Mouse (Mus musculus): ENCODE measurements at regions not wholly inside any gene's neighbourhood (a gene's known extent, or its start where the extent isn't known, plus 50 kb on each side); places are given as distances from the start of the nearest gene placed in this dataset.

- DNase-seq (ENCODE audit: extremely low spot score, low read depth, low spot score), result no peak
Observed at GRCm38 (mm10) chr17:64382894-64383293, 51.2 kb upstream of the Pja2 start.

GRCm38 (mm10) chr17:64383600-64383999 is 51.9 kb upstream of the Pja2 start:
- no peak for DNase-seq (ENCODE audit: extremely low spot score, low read depth, low spot score)

GRCm38 (mm10) chr17:64390349-64390748 is 58.6 kb upstream of the Pja2 start:
- no peak for DNase-seq (ENCODE audit: extremely low spot score, low read depth, low spot score)

DNA sequence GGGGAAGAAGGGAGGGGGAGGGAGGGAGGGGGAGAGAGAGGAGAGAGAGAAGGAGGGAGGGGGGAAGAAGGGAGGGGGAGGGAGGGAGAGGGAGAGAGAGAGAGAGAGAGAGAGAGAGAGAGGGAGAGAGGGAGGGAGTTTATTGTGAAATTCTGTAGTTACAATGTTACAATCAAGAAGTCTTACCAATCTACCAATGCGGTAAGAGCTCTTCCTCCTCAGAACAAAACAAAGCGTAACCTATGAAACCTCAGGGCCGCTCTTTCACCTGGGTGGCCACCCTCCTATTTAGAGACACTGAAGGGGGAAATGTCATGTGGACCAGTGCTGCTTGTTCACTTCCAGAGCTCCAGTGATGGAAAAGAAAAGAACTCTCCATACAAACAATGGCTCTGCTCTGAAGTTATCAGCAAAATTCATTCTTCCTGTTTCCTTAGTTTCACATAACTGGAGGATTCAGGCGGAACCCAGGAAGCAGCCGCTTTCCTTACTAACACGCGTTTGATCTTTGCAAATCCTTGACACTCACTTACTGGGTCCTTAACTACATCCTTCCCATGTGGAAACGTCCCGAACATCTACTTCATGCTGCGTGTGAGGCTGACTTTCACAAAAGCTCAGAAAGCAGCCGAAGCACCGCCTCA is 65.7 kb upstream of the Pja2 start:
- DNase-seq (ENCODE audit: extremely low spot score, low read depth, low spot score), result no peak

DNA sequence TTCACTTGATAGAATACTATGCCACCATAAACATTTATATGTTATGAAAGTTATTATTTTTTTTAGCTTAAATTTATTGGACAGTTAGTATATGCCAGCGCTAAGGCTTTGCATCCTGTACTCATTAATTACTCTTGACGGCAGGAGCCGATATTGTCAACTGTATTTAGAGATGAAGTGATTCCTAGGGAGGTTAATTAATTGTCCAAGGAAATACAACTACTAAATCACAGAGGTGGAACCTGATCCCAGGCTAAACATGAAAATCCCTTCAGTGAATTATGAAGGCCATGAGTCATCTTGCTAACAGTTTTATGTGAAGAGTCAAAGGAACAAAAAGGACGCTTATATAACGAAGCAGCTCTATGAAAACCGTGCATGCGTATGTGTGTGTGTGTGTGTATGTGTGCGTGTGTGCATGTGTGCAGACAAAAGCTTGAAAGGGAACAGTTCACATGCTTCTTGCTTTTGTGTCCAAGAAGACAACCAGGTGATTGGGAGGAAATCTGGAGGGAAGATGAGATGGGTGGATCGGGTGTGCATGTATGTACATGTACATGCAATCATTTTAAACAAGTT is 66.5 kb upstream of the Pja2 start:
- peak; percentile 28 for DNase-seq (ENCODE audit: extremely low spot score, low read depth, low spot score)

- no peak for DNase-seq (ENCODE audit: extremely low spot score, low read depth, low spot score)
Observed at GRCm38 (mm10) chr17:64398708-64399107, 67.0 kb upstream of the Pja2 start.

DNA sequence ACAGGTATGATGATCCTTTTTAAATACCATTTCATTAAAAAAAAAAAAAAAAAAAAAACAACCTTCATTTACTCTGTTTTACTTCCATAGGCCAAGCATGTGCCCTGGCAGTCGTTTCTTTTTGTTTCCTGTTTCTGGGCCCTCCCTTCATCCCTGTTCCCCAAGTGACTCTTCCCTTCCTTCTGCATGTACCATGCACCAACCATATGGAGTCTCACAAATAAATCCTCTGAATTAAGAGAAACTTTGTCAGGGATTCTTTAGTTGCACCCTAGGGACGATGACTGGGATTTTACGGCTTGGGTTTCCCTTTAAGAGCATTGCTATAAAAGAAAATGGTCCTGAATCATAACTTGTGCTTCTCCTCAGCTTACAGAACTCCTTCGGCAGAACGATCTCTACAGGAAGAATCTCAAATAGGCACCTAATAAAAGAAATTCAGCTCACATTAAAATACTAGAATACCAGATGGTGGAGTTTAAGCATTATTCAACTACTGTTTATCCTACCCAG is 75.1 kb upstream of the Pja2 start:
- no peak for DNase-seq (ENCODE audit: extremely low spot score, low read depth, low spot score)

DNA sequence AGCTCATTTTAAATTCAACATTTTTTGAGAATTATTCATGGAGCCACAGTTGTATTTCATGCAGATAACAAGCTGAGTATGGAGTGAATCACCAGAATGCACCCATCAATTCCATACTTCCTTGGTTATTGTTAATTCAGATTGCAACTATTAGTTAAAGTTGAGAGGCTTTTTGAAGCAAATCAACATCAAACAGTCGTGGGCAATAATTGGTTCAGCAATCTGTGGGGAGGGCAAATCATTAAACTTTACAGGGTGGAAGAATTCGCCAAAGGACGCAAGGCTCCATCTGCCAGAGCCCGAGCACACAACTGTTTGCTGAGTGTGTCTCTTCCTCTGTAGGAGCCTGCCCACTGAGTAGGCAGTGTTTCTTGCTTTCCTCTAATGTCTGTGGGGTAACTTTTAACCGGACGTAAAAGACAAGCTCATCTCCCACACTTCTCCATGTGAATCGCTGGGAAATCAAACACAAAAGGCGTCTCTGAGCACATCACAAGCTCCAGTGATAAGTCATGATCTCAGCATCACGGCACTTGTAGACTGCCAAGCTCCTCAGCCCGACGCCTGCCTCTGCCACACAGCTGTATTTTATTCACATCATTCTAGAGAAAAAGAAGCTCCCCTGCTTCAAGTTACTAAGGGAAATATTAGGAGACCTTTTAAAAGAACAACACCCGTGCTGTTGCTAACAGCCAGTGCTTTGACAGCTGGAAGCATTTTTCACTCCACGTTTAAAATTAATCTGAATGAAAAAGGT is 75.7 kb upstream of the Pja2 start:
- DNase-seq (ENCODE audit: extremely low spot score, low read depth, low spot score), result no peak

DNA sequence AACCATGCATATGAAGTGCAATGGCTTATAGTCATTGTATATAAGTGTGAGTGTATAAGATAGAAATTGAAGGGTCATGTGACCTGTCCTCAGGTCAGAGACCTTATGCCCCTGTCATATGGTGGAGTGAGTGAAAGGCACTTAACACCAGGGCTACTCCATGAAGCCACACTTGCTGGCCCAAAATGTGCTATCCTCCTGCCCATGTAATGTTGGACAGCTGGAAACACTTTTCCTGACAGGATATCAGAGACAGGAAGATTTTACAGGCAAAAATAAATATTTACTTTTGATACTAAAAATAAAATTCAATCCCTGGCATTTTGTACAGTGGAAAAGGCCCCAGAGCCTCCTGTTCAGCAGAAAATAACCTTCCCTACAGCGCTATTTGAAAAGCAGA is 94.1 kb upstream of the Pja2 start:
- DNase-seq (ENCODE audit: extremely low spot score, low read depth, low spot score), result no peak

GRCm38 (mm10) chr17:64426536-64426935 is 94.8 kb upstream of the Pja2 start:
- DNase-seq (ENCODE audit: extremely low spot score, low read depth, low spot score), result peak; percentile 41

DNA sequence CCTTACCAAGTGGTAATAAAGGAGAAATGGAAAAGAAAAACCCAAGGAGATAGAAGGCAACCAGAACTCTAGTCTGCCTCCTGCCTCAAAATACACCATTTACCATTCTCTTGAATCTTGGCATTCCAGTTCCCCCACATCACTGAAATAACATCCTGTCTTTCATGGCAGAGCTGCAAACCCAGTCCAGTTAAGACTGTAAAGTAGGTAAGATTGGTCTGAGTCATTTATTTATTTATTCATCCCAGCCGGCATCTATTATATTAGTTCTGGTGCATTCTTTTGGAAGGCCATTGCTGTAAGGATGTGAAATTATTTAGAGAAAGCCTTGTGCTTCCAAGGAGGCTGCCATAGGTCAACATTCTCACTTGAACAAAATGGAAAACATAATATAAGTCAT is 107.9 kb upstream of the Pja2 start:
- DNase-seq (ENCODE audit: extremely low spot score, low read depth, low spot score), result no peak

DNA sequence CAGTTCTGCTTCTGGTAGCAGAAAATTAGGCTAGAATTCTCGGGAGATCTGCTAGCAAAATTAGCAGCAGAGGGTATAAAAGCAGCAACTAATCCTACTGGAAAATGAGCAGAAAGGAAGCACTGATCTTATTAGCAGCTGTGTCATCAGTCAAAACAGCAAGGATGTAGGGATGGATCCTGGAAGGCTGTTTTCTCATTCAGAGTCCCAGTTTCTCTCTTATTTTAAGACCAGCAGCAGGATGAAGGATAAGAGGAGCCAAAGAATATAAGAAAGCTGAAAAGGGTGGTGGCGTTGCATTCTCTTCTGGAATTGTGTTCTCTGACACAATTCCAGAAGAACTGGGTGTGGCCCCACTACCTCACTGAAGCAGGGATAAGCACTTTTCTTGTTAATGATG is 123.0 kb upstream of the Pja2 start:
- DNase-seq (ENCODE audit: extremely low spot score, low read depth, low spot score), result no peak

GRCm38 (mm10) chr17:64466273-64466672 is 134.3 kb upstream of the Man2a1 start:
- no peak for DNase-seq (ENCODE audit: extremely low spot score, low read depth, low spot score)

- DNase-seq (ENCODE audit: extremely low spot score, low read depth, low spot score), result no peak
Observed at GRCm38 (mm10) chr17:64466746-64467145, 133.8 kb upstream of the Man2a1 start.

DNA sequence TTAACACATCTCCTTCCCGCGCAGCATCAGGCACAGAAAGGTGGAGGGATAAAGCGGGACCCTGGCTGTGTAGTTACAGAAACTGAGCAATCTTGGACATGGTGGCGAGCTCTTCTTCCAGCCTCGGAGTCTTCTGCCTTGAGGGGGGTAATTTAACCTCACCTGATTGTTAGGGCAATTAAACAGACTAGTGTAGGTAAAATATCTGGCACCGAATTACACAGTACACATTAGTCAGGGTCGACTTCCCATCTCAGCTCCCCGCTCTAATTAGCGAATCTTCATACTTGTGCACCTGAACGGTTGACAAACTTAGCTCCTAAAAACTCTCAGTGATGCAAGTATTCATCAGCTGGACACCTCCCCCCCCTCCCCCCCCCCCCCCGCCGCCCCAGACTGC is 133.2 kb upstream of the Man2a1 start:
- no peak for DNase-seq (ENCODE audit: extremely low spot score, low read depth, low spot score)

DNA sequence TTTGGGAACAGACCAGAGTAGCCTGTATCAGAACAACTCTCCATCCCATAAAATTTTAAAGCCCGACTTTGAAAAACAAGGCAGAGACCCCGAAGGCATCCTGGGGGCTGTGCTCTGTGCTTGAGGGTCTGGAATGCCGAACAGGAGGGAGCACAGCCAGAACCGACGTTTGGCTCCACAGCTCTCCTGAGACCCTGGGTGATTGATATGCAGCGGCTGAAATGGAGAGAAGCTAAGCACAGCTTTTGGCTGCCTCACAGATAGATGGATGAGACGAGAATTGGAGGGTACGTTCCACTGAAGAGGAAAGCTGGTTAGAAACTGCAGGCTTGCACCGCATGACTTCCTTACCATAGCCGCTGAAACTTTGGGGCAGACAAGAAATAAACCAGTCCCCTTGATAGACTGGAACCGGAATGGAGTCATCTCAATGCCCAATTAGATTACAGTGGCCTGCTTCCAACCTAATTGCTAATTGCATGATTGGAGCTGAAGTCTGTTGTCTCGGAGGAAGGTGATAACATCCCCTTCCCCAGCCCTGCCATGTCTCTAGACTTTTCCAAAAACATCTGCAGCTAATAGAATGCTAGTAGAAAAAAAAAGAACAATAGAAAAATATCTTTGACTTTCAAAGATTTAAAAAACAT is 130.7 kb upstream of the Man2a1 start:
- no peak for DNase-seq (ENCODE audit: extremely low spot score, low read depth, low spot score)

- DNase-seq (ENCODE audit: extremely low spot score, low read depth, low spot score), result no peak
Observed at GRCm38 (mm10) chr17:64480607-64481038, 119.9 kb upstream of the Man2a1 start.

GRCm38 (mm10) chr17:64484835-64485234 is 115.7 kb upstream of the Man2a1 start:
- DNase-seq (ENCODE audit: extremely low spot score, low read depth, low spot score), result no peak

DNA sequence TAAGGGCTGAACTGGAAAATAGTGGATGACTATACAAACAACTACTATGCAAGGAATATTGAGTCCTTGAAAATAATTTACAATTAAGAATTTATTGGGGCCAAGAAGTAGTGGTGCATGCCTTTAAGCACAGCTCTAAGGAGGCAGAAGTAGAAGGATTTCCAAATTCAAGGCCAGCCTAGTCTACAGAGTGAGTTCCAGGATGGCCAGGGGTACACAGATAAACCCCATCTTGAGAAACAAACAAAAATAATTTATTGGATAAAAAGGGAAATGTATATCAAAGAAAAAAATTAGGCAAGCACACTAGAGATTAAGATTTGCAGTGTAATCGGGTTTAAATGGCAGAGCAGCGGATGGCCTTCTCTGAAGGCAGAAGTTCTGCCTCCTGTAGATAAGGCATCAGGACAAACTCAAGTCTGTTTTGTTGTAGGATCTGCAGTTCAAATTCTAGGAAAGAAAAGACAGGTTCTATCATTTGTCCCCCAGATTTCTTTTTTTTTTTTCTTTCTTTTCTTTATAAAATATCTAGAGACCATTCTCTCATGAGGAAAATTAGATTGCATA is 110.7 kb upstream of the Man2a1 start:
- DNase-seq (ENCODE audit: extremely low spot score, low read depth, low spot score), result no peak

DNA sequence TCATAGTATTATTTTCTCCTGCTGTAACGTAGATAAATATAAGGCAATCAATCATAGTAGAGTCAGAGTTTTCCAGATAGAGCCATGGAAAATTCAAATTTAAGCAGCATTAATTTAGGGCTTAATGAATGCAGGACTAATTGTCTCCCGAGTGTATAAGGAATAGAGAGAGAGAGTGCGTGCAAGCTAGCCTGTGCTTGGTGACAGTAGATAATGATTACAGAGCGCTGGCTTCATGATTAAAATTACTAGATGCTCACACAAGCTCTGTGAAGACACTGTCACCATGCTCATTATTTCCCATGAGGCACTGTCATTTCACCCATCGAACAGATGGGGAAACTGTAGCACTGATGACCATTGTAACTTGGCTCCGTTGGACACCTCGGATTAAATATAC is 109.9 kb upstream of the Man2a1 start:
- no peak for DNase-seq (ENCODE audit: extremely low spot score, low read depth, low spot score)

- DNase-seq (ENCODE audit: extremely low spot score, low read depth, low spot score), result no peak
Observed at GRCm38 (mm10) chr17:64491922-64492353, 108.6 kb upstream of the Man2a1 start.
